Mouse (Mus musculus) splenic B cell, adult 2 months (primary cell): ENCODE results near the gene Hapln4.

ENCODE experiments used
- DNase-seq: peaks from one replicate; pipeline ENCODE4 v3.0.0-alpha.2; 2011; ENCODE audit warnings: low read depth, low spot score
- H3K27me3 ChIP-seq: 2 replicates; pipeline ENCODE4 v1.6.1; 2012; ENCODE audit warnings: mild to moderate bottlenecking, low read length, moderate library complexity, mixed read lengths; ENCODE audit not compliant: control insufficient read depth, poor library complexity, insufficient read depth, severe bottlenecking
- H3K36me3 ChIP-seq: 2 replicates; pipeline ENCODE4 v1.6.1; 2012; ENCODE audit warnings: mild to moderate bottlenecking, low read length, moderate library complexity, mixed read lengths; ENCODE audit not compliant: control insufficient read depth, poor library complexity, insufficient read depth, severe bottlenecking

The Hapln4 gene

GRCm38 (mm10) chr8:70114892-70115291 lies 31.6 kb downstream of the Hapln4 start:
- Histone ChIP-seq H3K27me3 (no peaks in the 10 kb centered on the region), H3K36me3 (no peaks in the 10 kb centered on the region)

DNA sequence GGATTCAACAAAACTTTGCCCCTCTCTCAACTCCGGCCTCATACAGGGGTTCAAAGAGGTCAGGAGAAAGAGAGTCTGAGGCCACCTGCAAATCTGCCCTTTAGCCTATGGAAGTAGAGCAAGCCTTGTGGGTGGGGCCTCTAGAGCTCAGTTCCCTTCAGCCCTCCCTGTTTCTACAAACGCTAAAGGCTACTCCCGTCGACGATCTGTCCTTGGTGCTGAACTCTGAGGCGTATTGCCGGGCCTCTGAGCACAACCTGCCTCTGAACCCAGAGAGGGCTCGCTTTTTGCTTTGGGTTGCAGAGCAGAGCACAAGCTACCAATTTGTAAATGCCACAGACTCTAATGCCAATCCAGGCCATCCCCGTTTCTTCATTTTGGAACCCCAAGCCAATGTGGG lies 34.4 kb downstream of the Hapln4 start:
- H3K36me3 ChIP-seq, result no peaks in the 10 kb centered on the region
- H3K27me3 ChIP-seq, result no peaks in the 10 kb centered on the region
- DNase-seq, result peak; percentile 64

More at GRCm38 (mm10) chr8:70114892-70115291, 31.6 kb downstream of the Hapln4 start:
- DNase-seq, result no peak

DNA sequence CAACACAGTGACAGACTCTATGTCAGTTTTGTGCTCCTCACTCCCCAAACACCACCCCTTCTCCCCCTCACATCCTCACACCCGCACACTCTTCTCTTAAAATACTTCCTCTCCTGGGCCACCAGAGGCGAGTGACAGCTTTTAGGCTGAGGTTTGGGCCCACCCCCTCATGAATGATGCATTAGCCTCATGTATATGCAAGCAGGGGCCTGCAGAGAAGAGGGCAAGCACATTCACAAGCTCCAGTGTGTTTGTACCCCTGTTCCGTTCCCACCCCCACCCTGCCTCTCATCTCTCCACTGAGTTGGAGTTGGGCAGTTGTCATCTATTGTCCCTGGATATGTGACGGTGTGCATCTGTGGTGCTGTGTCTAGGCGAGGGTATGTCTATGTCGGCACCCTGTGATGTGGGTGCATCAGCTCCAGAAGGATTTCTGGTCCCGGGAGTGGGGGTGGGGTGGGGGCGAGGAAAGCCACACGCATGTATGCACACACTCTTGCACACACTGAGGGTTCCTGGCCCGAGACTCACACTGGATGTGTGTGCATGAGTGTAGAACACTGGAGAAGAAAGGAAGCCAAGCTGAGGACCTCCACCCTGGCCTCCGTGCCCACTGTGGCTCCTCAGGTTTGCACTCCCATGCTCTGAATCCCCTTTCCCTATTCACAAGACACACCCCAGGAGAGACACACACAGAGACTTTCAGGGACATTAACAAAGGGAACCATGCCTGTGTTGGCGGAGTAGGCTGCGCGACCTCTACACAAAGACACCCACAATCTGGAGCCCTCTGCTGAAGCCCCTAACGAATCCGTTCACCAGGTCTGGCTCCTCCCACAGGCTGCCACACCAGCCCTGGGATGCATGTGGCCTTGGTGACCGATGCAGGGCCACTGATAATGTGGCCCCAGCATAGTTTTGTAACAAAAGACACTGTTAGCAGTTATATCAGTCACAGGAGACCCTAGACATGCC lies 35.8 kb downstream of the Hapln4 start:
- H3K36me3 ChIP-seq, result no peaks in the 10 kb centered on the region
- peak; percentile 42 for DNase-seq
- no peaks in the 10 kb centered on the region for H3K27me3 ChIP-seq

DNA sequence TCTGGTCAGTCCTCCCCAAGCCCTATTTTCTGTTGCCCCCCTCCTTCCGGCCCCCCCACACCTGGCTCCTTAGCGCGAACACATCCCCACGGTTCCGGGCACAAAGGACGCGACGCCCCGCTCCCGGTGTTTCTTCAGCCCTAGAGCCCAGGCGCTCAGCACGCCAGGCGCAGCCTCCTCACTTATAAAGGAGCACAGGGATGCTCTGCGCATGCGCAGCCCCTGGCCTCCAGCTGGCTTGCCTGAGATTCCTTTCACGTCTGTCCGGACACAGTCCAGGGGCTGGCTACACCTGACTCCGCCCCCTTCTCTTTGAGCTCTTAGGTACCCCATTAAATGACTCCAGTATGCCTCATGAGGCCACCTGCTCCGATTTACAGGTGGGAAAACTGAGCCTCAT lies 37.4 kb downstream of the Hapln4 start, which contains the start of gene Ncan:
Ncan (minus strand) TSS at position 207 of the 400 bp plus-strand sequence.
- Histone ChIP-seq H3K36me3 (no peaks in the 10 kb centered on the region), H3K27me3 (no peaks in the 10 kb centered on the region)
- DNase-seq, result peak; percentile 51

GRCm38 (mm10) chr8:70122863-70123262 lies 39.6 kb downstream of the Hapln4 start:
- no peaks in the 10 kb centered on the region for H3K27me3 ChIP-seq
- H3K36me3 ChIP-seq, result no peaks in the 10 kb centered on the region
- peak; percentile 57 for DNase-seq

- Histone ChIP-seq H3K36me3 (no peaks in the 10 kb centered on the region), H3K27me3 (no peaks in the 10 kb centered on the region)
- no peak for DNase-seq
Measured at GRCm38 (mm10) chr8:70124992-70125391, 41.7 kb downstream of the Hapln4 start.

DNA sequence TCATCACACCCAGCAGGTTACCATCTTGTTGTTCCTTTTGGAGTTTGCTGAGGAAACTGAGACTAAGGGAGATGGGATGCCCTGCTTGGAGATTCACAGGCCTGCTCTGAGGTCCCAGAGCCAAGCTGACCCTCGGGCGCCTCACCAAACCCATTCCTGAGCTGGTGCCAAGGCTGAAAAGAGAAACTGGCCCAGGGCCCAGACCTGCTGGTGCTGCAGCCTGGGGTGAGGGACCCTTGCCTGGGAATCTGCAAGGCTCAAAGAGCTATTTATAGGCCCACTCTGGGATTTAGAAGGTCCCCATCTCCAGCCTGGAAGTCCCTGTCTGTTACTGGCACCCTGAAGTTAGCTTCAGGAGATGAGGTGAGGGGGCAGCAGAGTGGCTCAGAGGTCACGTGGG lies 45.2 kb downstream of the Hapln4 start:
- no peaks in the 10 kb centered on the region for H3K36me3 ChIP-seq
- DNase-seq, result no peak

GRCm38 (mm10) chr8:70129309-70129952 lies 46.2 kb downstream of the Hapln4 start:
- H3K36me3 ChIP-seq, result no peaks in the 10 kb centered on the region; the same call in 1 of the 2 replicates
- no peak for DNase-seq

More for the DNA sequence above, 45.2 kb downstream of the Hapln4 start:
- H3K27me3 ChIP-seq, result no peaks in the 10 kb centered on the region

GRCm38 (mm10) chr8:70130066-70130465 lies 46.8 kb downstream of the Hapln4 start:
- Histone ChIP-seq H3K36me3 (no peaks in the 10 kb centered on the region; the same call in 1 of the 2 replicates), H3K27me3 (no peaks in the 10 kb centered on the region)
- no peak for DNase-seq

More at GRCm38 (mm10) chr8:70129309-70129952, 46.2 kb downstream of the Hapln4 start:
- H3K27me3 ChIP-seq, result no peaks in the 10 kb centered on the region

DNA sequence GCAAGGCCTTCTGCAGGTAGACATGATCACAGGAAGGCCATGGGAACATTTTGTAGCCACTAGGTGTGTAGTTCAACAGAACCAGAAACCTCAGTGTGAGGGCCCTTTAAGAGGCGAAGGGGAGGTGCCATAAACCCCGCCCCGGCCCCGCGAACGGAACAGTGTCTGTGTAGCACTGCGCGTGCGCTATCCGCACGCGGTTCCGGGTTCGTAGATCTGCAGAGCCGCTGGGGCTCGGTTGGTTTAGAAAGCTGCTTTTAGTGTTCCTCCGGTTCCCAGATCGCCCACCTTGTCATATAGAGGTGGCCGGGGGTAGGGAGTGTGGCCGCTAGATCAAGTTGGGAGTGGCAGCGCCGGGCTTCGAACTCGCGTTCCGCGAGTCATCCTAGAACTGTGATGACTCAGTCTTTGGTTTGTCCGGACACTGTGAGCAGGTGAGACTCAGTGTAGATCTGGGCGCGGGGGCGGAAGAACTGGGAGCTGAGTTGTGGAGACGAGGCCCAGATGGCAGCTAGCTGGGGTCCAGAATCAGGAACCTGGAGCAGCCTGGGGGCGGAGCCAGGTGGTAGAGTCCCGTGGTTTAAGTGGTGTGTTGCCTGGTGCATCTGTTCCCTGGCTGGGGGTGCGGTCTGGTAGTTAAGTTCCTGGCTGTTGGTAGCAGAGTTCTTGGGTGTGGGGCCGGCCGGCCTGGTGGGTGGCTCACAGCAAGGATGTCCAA lies 48.1 kb downstream of the Hapln4 start, which contains the start of gene Nr2c2ap:
Nr2c2ap (plus strand) TSS at position 168 of the 718 bp plus-strand sequence.
- no peaks in the 10 kb centered on the region for H3K27me3 ChIP-seq
- peak; percentile 95 for DNase-seq
- no peaks in the 10 kb centered on the region; the same call in 1 of the 2 replicates for H3K36me3 ChIP-seq

DNA sequence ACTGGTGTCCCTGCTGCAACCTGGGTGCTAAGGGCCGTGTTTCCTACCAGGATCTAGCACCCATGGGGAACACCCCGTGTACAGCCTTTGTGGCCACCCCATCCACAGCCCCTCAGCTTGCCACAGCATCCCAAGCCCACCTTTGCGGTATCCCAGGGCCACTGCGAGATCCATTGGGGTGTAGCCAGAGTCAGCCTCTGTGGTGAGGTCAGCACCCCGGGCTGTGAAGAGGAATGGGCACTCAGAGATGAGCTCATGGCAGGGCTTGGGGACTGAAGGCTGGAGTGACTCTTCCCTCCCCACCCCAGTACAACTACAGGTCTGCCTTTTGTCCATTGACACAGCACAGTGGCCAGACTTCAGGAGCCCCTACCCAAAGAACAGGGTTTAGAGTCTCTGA lies 50.8 kb downstream of the Hapln4 start:
- Histone ChIP-seq H3K27me3 (no peaks in the 10 kb centered on the region), H3K36me3 (no peaks in the 10 kb centered on the region; the same call in 1 of the 2 replicates)
- DNase-seq, result no peak

DNA sequence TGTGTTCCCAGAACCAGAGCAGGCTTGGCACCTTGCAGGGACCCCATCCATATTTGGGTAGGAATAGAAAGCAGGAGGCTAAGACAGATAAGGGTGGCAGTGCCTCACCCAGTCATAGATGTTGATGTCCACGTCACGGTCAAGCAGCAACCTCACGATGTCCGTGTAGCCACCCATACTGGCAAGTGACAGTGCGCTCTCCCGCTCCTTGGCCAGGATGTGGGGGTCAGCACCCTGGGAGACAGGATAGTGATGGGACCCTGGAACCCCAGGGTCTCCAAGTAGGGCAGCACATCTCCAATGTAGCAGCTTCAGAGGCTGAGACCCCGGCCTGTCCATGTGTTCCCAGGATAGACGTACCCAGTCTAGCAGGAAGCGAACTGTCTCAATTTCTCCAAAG lies 51.7 kb downstream of the Hapln4 start:
- no peaks in the 10 kb centered on the region for H3K27me3 ChIP-seq
- no peak for DNase-seq

DNA sequence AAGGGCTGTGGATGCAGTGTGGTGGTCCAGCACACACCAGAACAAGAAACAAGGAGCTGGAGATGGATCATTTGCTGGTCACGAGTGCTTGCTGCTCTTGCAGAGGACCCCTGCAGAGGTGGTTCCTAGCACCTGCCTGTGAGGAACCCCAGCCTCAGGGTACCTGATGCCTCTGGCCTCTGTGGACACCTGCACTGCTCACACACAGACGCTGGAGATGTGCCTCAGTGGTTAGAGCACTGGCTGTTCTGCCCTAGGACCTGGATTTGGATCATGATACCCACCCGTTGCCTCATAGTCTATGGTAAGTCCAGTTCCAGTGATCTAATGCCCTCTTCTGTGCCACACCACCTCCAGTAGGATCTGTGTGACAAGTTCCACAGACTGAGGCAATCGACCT lies 53.3 kb downstream of the Hapln4 start:
- Histone ChIP-seq H3K27me3 (no peaks in the 10 kb centered on the region), H3K36me3 (no peaks in the 10 kb centered on the region; the same call in 1 of the 2 replicates)
- no peak for DNase-seq

More for the DNA sequence above, 51.7 kb downstream of the Hapln4 start:
- no peaks in the 10 kb centered on the region; the same call in 1 of the 2 replicates for H3K36me3 ChIP-seq

DNA sequence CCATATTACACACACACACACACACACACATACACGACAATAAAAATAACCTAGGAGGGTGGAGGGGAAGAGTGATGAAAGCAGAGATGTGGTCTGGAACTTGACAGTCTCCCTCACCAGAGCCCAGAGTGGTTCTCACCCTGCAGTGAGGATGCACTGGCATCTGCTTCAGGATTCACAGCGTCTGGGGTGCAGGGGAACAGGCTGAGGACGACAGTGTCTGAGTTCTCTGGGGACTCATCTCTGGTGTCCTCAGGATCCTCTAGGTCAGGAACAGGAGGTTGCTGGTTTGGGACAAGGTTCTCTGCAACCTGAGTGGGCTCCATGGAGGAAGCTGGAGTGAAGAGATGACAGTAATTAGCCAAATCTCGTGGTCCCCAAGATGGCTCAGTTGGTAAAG lies 54.6 kb downstream of the Hapln4 start:
- DNase-seq, result no peak
- H3K27me3 ChIP-seq, result no peaks in the 10 kb centered on the region
- peaks cover 1% of the 10 kb centered on the region for H3K36me3 ChIP-seq
